Mouse (Mus musculus) cerebellum, postnatal 25 days (tissue): ENCODE measurements around the gene Gm44790.
A peak's percentile ranks its signal among the peaks of the same experiment; 100 is the strongest.
"Not testable (repeated sequence)": the region's sequence is repeated elsewhere in the genome, so short reads cannot be mapped to it uniquely, and the experiment has no call there.

Experiments used
- DNase-seq, 2 experiments: peaks; one replicate each; pipeline ENCODE4 v3.0.0; 2021; ENCODE audit warnings: mixed read lengths in 2 of 2

Gene Gm44790

GRCm38 (mm10) chr6:86474646-86475181, 48.3 kb downstream of the Gm44790 start:
- DNase-seq, result no peak

GRCm38 (mm10) chr6:86475462-86476167, 49.2 kb downstream of the Gm44790 start:
- no peak for DNase-seq

- no peak for DNase-seq
These were observed 50.5 kb downstream of the Gm44790 start for GRCm38 (mm10) chr6:86476931-86477330.

GRCm38 (mm10) chr6:86479311-86479710, 52.9 kb downstream of the Gm44790 start:
- peak; percentile 23 to 45 for DNase-seq

- no peak for DNase-seq
These were observed 53.3 kb downstream of the Gm44790 start for GRCm38 (mm10) chr6:86479816-86480188.

GRCm38 (mm10) chr6:86480189-86480831, 53.9 kb downstream of the Gm44790 start:
- peak; percentile 51 to 64 for DNase-seq

- no peak for DNase-seq
These were observed 55.4 kb downstream of the Gm44790 start for GRCm38 (mm10) chr6:86481871-86482270.

GRCm38 (mm10) chr6:86485943-86486640, 59.6 kb downstream of the Gm44790 start:
- DNase-seq, result no peak

GRCm38 (mm10) chr6:86487358-86488148, 61.1 kb downstream of the Gm44790 start:
- DNase-seq, result peak; percentile 75 to 81

- DNase-seq, result peak; percentile 42 to 50
These were observed 61.7 kb downstream of the Gm44790 start for GRCm38 (mm10) chr6:86488149-86488485.

GRCm38 (mm10) chr6:86489945-86490344, 63.5 kb downstream of the Gm44790 start:
- no peak for DNase-seq

GRCm38 (mm10) chr6:86490413-86490812, 64.0 kb downstream of the Gm44790 start:
- DNase-seq, result not testable (repeated sequence)

- DNase-seq, result no peak
These were observed 67.2 kb downstream of the Gm44790 start for GRCm38 (mm10) chr6:86493469-86494263.

- no peak for DNase-seq
These were observed 68.3 kb downstream of the Gm44790 start for GRCm38 (mm10) chr6:86494767-86495166.
